8 mouse cellular contexts compared by ENCODE assay signal in the genomic region with DNA sequence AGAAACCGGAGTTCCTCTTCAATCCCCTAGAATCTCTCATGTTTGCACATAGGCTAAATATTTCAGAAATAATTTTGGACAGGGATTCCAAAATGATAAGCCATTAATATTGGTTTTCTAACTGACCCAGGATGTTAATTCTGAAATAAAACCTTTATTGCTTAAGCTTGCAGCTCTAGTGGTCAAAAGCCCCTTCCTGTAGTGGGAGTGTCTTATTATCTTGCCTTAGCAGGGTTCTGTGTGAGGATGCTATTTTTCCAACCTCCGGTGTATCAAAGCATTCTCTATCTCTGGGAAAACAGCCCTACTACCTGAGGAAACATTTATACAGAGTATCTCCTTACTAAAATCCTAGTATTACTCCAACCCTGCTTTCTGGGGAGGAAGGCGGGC. TPM values are rescaled to one million over a fixed set of nuclear protein-coding genes. Genes with fewer than 3 reads are reported as not detected.
DNase-seq lines count a peak whose midpoint lies in the region; ATAC-seq and TF ChIP-seq lines count a peak whose summit lies in the region.

No protein-coding gene starts in this region.

- TF ChIP-seq CTCF in lung, embryonic 14.5 days (IDR thresholded peaks at IDR 0.05; ENCODE audit: low read depth), result no peak
- no peak for TF ChIP-seq CTCF in intestine, postnatal 0 days (IDR thresholded peaks at IDR 0.05; ENCODE audit: low read depth)

- peak overlapping the region; percentile 99 for H3K4me2 ChIP-seq in lung, embryonic 14.5 days
- peak overlapping the region; percentile 99 for H3K4me2 ChIP-seq in embryonic facial prominence, embryonic 13.5 days
- peak overlapping the region; percentile 99 for H3K4me2 ChIP-seq in intestine, postnatal 0 days (replicated peaks; ENCODE audit: low read depth)
- peak overlapping the region; percentile 99 for H3K4me2 ChIP-seq in neural tube, embryonic 15.5 days

- DNase-seq in lung, embryonic 14.5 days, result no peak
- DNase-seq in lung, postnatal 4 days, result no peak
- DNase-seq in adrenal gland, adult 8-10 months, result no peak
- DNase-seq in frontal cortex, postnatal 25 days (ENCODE audit: low spot score in 2 of 2), result no peak
- DNase-seq in frontal cortex, adult 2 months (ENCODE audit: extremely low spot score in 1 of 2, low spot score in 1 of 2), result no peak

- no peaks in the 10 kb centered on the region for H3K27me3 ChIP-seq in lung, embryonic 14.5 days (ENCODE audit: insufficient read depth, low read length)
- H3K27me3 ChIP-seq in embryonic facial prominence, embryonic 13.5 days, result peaks cover 10% of the 10 kb centered on the region; the same call in 1 of the 2 replicates
- no peaks in the 10 kb centered on the region for H3K27me3 ChIP-seq in intestine, postnatal 0 days (replicated peaks; ENCODE audit: control insufficient read depth, insufficient read depth, low read length)
- no peaks in the 10 kb centered on the region for H3K27me3 ChIP-seq in neural tube, embryonic 15.5 days (replicated peaks)

- ATAC-seq in lung, embryonic 14.5 days (ENCODE audit: insufficient read depth), result no peak
- no peak for ATAC-seq in embryonic facial prominence, embryonic 13.5 days (ENCODE audit: insufficient number of reproducible peaks, insufficient read depth, low FRiP score, low TSS enrichment, low read depth)
- no peak for ATAC-seq in intestine, postnatal 0 days
- no peak for ATAC-seq in neural tube, embryonic 15.5 days (ENCODE audit: low FRiP score)

- H3K36me3 ChIP-seq in lung, embryonic 14.5 days (ENCODE audit: insufficient read depth), result no peaks in the 10 kb centered on the region
- no peaks in the 10 kb centered on the region for H3K36me3 ChIP-seq in embryonic facial prominence, embryonic 13.5 days
- peaks cover 5% of the 10 kb centered on the region; the same call in 1 of the 2 replicates for H3K36me3 ChIP-seq in intestine, postnatal 0 days (ENCODE audit: control insufficient read depth, insufficient read depth)
- no peaks in the 10 kb centered on the region for H3K36me3 ChIP-seq in neural tube, embryonic 15.5 days

- no peaks in the 10 kb centered on the region for H3K4me1 ChIP-seq in lung, embryonic 14.5 days (ENCODE audit: insufficient read depth)
- peaks cover 21% of the 10 kb centered on the region for H3K4me1 ChIP-seq in embryonic facial prominence, embryonic 13.5 days
- peaks cover 5% of the 10 kb centered on the region; the same call in 1 of the 2 replicates for H3K4me1 ChIP-seq in intestine, postnatal 0 days (replicated peaks; ENCODE audit: control insufficient read depth, insufficient read depth, low read length)
- peaks cover 22% of the 10 kb centered on the region for H3K4me1 ChIP-seq in neural tube, embryonic 15.5 days

- H3K27ac ChIP-seq in lung, embryonic 14.5 days (ENCODE audit: low read depth), result no peak overlapping the region
- no peak overlapping the region for H3K27ac ChIP-seq in embryonic facial prominence, embryonic 13.5 days
- no peak overlapping the region for H3K27ac ChIP-seq in intestine, postnatal 0 days (ENCODE audit: low read depth, low read length)
- H3K27ac ChIP-seq in neural tube, embryonic 15.5 days (replicated peaks), result peak overlapping the region; percentile 83

- H3K4me3 ChIP-seq in lung, embryonic 14.5 days (ENCODE audit: low read depth, low read length), result peak overlapping the region; percentile 50
- H3K4me3 ChIP-seq in embryonic facial prominence, embryonic 13.5 days, result peak overlapping the region; percentile 56
- peak overlapping the region; percentile 68 for H3K4me3 ChIP-seq in intestine, postnatal 0 days (ENCODE audit: low read depth, low read length)
- peak overlapping the region; percentile 82 for H3K4me3 ChIP-seq in neural tube, embryonic 15.5 days (replicated peaks)

- H3K9me3 ChIP-seq in lung, embryonic 14.5 days (ENCODE audit: low read depth, low read length), result no peaks in the 10 kb centered on the region
- H3K9me3 ChIP-seq in embryonic facial prominence, embryonic 13.5 days, result no peaks in the 10 kb centered on the region
- H3K9me3 ChIP-seq in intestine, postnatal 0 days (ENCODE audit: control insufficient read depth), result no peaks in the 10 kb centered on the region
- no peaks in the 10 kb centered on the region for H3K9me3 ChIP-seq in neural tube, embryonic 15.5 days (replicated peaks)

- WGBS in lung, embryonic 14.5 days, result 35% methylated on average over 3 of the region's 3 CpGs
- 43% methylated on average over 3 of the region's 3 CpGs for WGBS in embryonic facial prominence, embryonic 13.5 days
- WGBS in intestine, postnatal 0 days, result 42% methylated on average over 3 of the region's 3 CpGs
- WGBS in neural tube, embryonic 15.5 days, result 41% methylated on average over 3 of the region's 3 CpGs

- H3K9ac ChIP-seq in lung, embryonic 14.5 days, result peak overlapping the region; percentile 38; the same call in 1 of the 2 replicates
- peak overlapping the region; percentile 67 for H3K9ac ChIP-seq in embryonic facial prominence, embryonic 13.5 days
- H3K9ac ChIP-seq in intestine, postnatal 0 days (ENCODE audit: low read depth, low read length), result no peak overlapping the region
- H3K9ac ChIP-seq in neural tube, embryonic 15.5 days (replicated peaks), result peak overlapping the region; percentile 89

RNA-seq across cellular contexts. Expression of a gene that starts 1.9 kb away (rescaled TPM):
- 20.0 and 20.8 TPM in 2 replicates for polyA plus RNA-seq in lung, embryonic 14.5 days (2014; fragmentation: Nextera tagmentation; extraction: Ambion mirVana)
- 14.2 and 14.4 TPM in 2 replicates for polyA plus RNA-seq in embryonic facial prominence, embryonic 13.5 days (2015; fragmentation: Nextera tagmentation; extraction: Ambion mirVana)
- 75.7 and 77.6 TPM in 2 replicates for polyA plus RNA-seq in intestine, postnatal 0 days (2015; fragmentation: Nextera tagmentation; extraction: Ambion mirVana)
- polyA plus RNA-seq in neural tube, embryonic 15.5 days (2015; fragmentation: Nextera tagmentation; extraction: Ambion mirVana), result 441 and 554 TPM in 2 replicates
- total RNA-seq in adrenal gland, adult 8-10 months (2022), result 10 to 100 TPM; 47.7 to 91.4 (median 68.9) TPM
- polyA plus RNA-seq in frontal cortex, adult 2 months (2012; rRNA removed), result 253 and 281 TPM in 2 replicates
